Mouse (Mus musculus): ENCODE results near the gene Cd247. TPM values are rescaled to one million over a fixed set of nuclear protein-coding genes. Genes with fewer than 3 reads are reported as not detected.

Cd247 gene
- polyA plus RNA-seq, 1 experiment from 2014 or later = 0.13 TPM

GRCm38 (mm10) chr1:165844466-165844951, 56.0 kb downstream of the Cd247 start:
- 5% methylated on average over 17 of the region's 20 CpGs for WGBS (ENCODE audit: insufficient replicate concordance)
- peaks cover 34% of the 10 kb centered on the region for H3K27me3 ChIP-seq (ENCODE audit: insufficient read depth, low read length)
- DNase-seq (peak; percentile 47), ATAC-seq (peak; percentile 51)
- peak overlapping the region; percentile 68 for H3K9ac ChIP-seq (replicated peaks)
- H3K4me2 ChIP-seq (ENCODE audit: low read depth, low read length) = peak overlapping the region; percentile 99
- TF ChIP-seq CTCF (IDR thresholded peaks at IDR 0.05; ENCODE audit: low read depth) (no peak), EP300 (IDR thresholded peaks at IDR 0.05; ENCODE audit: low read depth) (no peak)
- no peak overlapping the region for H3K27ac ChIP-seq (ENCODE audit: low read depth)
- H3K9me3 ChIP-seq (ENCODE audit: low read length) = no peaks in the 10 kb centered on the region
- H3K4me1 ChIP-seq (ENCODE audit: insufficient read depth) = peaks cover 35% of the 10 kb centered on the region
- peak overlapping the region; percentile 61 for H3K4me3 ChIP-seq (ENCODE audit: low read depth, low read length)
- H3K36me3 ChIP-seq (replicated peaks; ENCODE audit: insufficient read depth, low read length) = no peaks in the 10 kb centered on the region

- H3K27ac ChIP-seq (ENCODE audit: low read depth) = no peak overlapping the region
- no peaks in the 10 kb centered on the region for H3K36me3 ChIP-seq (replicated peaks; ENCODE audit: insufficient read depth, low read length)
- WGBS (ENCODE audit: insufficient replicate concordance) = 2% methylated on average over 19 of the region's 26 CpGs
- H3K4me1 ChIP-seq (ENCODE audit: insufficient read depth) = peaks cover 40% of the 10 kb centered on the region
- TF ChIP-seq CTCF (IDR thresholded peaks at IDR 0.05; ENCODE audit: low read depth) (no peak), EP300 (IDR thresholded peaks at IDR 0.05; ENCODE audit: low read depth) (no peak)
- no peaks in the 10 kb centered on the region for H3K9me3 ChIP-seq (ENCODE audit: low read length)
- DNase-seq (peak; percentile 46), ATAC-seq (peak; percentile 48)
- peak overlapping the region; percentile 68 for H3K9ac ChIP-seq (replicated peaks)
- H3K27me3 ChIP-seq (ENCODE audit: insufficient read depth, low read length) = peaks cover 34% of the 10 kb centered on the region
- peak overlapping the region; percentile 99 for H3K4me2 ChIP-seq (ENCODE audit: low read depth, low read length)
- peak overlapping the region; percentile 61 for H3K4me3 ChIP-seq (ENCODE audit: low read depth, low read length)
Measured at GRCm38 (mm10) chr1:165844956-165845355, 56.5 kb downstream of the Cd247 start.

GRCm38 (mm10) chr1:165845366-165845765, 56.9 kb downstream of the Cd247 start:
- ATAC-seq = peak; percentile 24; the same call in 1 of the 2 replicates
- no peaks in the 10 kb centered on the region for H3K9me3 ChIP-seq (ENCODE audit: low read length)
- DNase-seq = peak; percentile 28
- H3K4me1 ChIP-seq (ENCODE audit: insufficient read depth) = peaks cover 44% of the 10 kb centered on the region
- H3K27ac ChIP-seq (ENCODE audit: low read depth) = no peak overlapping the region
- peak overlapping the region; percentile 99 for H3K4me2 ChIP-seq (ENCODE audit: low read depth, low read length)
- no peaks in the 10 kb centered on the region for H3K36me3 ChIP-seq (replicated peaks; ENCODE audit: insufficient read depth, low read length)
- H3K4me3 ChIP-seq (ENCODE audit: low read depth, low read length) = peak overlapping the region; percentile 61
- TF ChIP-seq EP300 (IDR thresholded peaks at IDR 0.05; ENCODE audit: low read depth) (no peak), CTCF (IDR thresholded peaks at IDR 0.05; ENCODE audit: low read depth) (no peak)
- peaks cover 34% of the 10 kb centered on the region for H3K27me3 ChIP-seq (ENCODE audit: insufficient read depth, low read length)
- 3% methylated on average over 14 of the region's 14 CpGs for WGBS (ENCODE audit: insufficient replicate concordance)
- H3K9ac ChIP-seq (replicated peaks) = peak overlapping the region; percentile 68

- Histone ChIP-seq H3K4me2 (ENCODE audit: low read depth, low read length) (no peak overlapping the region), H3K9me3 (ENCODE audit: low read length) (no peaks in the 10 kb centered on the region), H3K27ac (ENCODE audit: low read depth) (no peak overlapping the region), H3K27me3 (ENCODE audit: insufficient read depth, low read length) (peaks cover 21% of the 10 kb centered on the region), H3K36me3 (replicated peaks; ENCODE audit: insufficient read depth, low read length) (no peaks in the 10 kb centered on the region), H3K9ac (replicated peaks) (no peak overlapping the region), H3K4me3 (ENCODE audit: low read depth, low read length) (no peak overlapping the region), H3K4me1 (ENCODE audit: insufficient read depth) (peaks cover 39% of the 10 kb centered on the region)
- no peak for ATAC-seq
- TF ChIP-seq EP300 (IDR thresholded peaks at IDR 0.05; ENCODE audit: low read depth) = no peak
- no peak for TF ChIP-seq CTCF (IDR thresholded peaks at IDR 0.05; ENCODE audit: low read depth)
- no peak for DNase-seq
- WGBS (ENCODE audit: insufficient replicate concordance) = 68% methylated on average over 8 of the region's 8 CpGs
Measured at GRCm38 (mm10) chr1:165848417-165848816, 59.9 kb downstream of the Cd247 start.

- no peak overlapping the region for H3K4me2 ChIP-seq (ENCODE audit: low read depth, low read length)
- no peak overlapping the region for H3K9ac ChIP-seq (replicated peaks)
- no peak overlapping the region for H3K27ac ChIP-seq (ENCODE audit: low read depth)
- no peaks in the 10 kb centered on the region for H3K36me3 ChIP-seq (replicated peaks; ENCODE audit: insufficient read depth, low read length)
- TF ChIP-seq EP300 (IDR thresholded peaks at IDR 0.05; ENCODE audit: low read depth) (no peak), CTCF (IDR thresholded peaks at IDR 0.05; ENCODE audit: low read depth) (no peak)
- WGBS (ENCODE audit: insufficient replicate concordance) = 24% methylated on average over 4 of the region's 4 CpGs
- DNase-seq (no peak), ATAC-seq (no peak)
- no peak overlapping the region for H3K4me3 ChIP-seq (ENCODE audit: low read depth, low read length)
- H3K27me3 ChIP-seq (ENCODE audit: insufficient read depth, low read length) = peaks cover 17% of the 10 kb centered on the region
- H3K4me1 ChIP-seq (ENCODE audit: insufficient read depth) = peaks cover 39% of the 10 kb centered on the region
- no peaks in the 10 kb centered on the region for H3K9me3 ChIP-seq (ENCODE audit: low read length)
Measured at GRCm38 (mm10) chr1:165848881-165849280, 60.4 kb downstream of the Cd247 start.

- Histone ChIP-seq H3K4me2 (ENCODE audit: low read depth, low read length) (no peak overlapping the region), H3K4me1 (ENCODE audit: insufficient read depth) (peaks cover 33% of the 10 kb centered on the region), H3K9me3 (ENCODE audit: low read length) (no peaks in the 10 kb centered on the region), H3K27ac (ENCODE audit: low read depth) (no peak overlapping the region), H3K36me3 (replicated peaks; ENCODE audit: insufficient read depth, low read length) (no peaks in the 10 kb centered on the region), H3K4me3 (ENCODE audit: low read depth, low read length) (no peak overlapping the region), H3K9ac (replicated peaks) (no peak overlapping the region), H3K27me3 (ENCODE audit: insufficient read depth, low read length) (peaks cover 13% of the 10 kb centered on the region)
- WGBS (ENCODE audit: insufficient replicate concordance) = 50% methylated on average over 17 of the region's 17 CpGs
- TF ChIP-seq CTCF (IDR thresholded peaks at IDR 0.05; ENCODE audit: low read depth) = no peak
- TF ChIP-seq EP300 (IDR thresholded peaks at IDR 0.05; ENCODE audit: low read depth) = no peak
- ATAC-seq = peak; percentile 53
- DNase-seq = no peak
Measured at GRCm38 (mm10) chr1:165849458-165850445, 61.3 kb downstream of the Cd247 start.

Measured in liver, postnatal 0 days (tissue).